In genomic region chr7:56129577-56129976, GRCm38 (mm10) we compare ENCODE assay signal across 15 mouse cellular contexts.
"Had no signal": no experiment of that assay in that cellular context is flagged by ENCODE, and none has a peak within 500 bp of the region (broad histone marks: within the 10 kb centered on the region; RNA-seq: fewer than 3 reads in every experiment).

No protein-coding gene starts in this region.

- H3K4me1 ChIP-seq: neural tube, embryonic 15.5 days; stomach, embryonic 15.5 days had no signal

- H3K4me2 ChIP-seq: neural tube, embryonic 15.5 days; stomach, embryonic 15.5 days had no signal

- H3K4me3 ChIP-seq: neural tube, embryonic 15.5 days; stomach, embryonic 15.5 days had no signal

- H3K27me3 ChIP-seq: neural tube, embryonic 15.5 days; stomach, embryonic 15.5 days had no signal

- H3K9ac ChIP-seq: neural tube, embryonic 15.5 days; stomach, embryonic 15.5 days had no signal

- H3K9me3 ChIP-seq: neural tube, embryonic 15.5 days; stomach, embryonic 15.5 days had no signal

- DNase-seq: retina, postnatal 1 day; right cerebral cortex, adult 18-20 months; right cerebral cortex, postnatal 14 days; right cerebral cortex, postnatal 25 days; right cerebral cortex, postnatal 4 days; spleen, adult 18-20 months; thymus, adult 18-20 months; thymus, adult 2 months; thymus, postnatal 14 days; thymus, postnatal 25 days; thymus, postnatal 36 days; thymus, postnatal 4 days had no signal

- H3K27ac ChIP-seq: neural tube, embryonic 15.5 days; stomach, embryonic 15.5 days; stomach, postnatal 0 days had no signal
